Comparison of ENCODE assay signal across 1 mouse cellular context in the genomic region with DNA sequence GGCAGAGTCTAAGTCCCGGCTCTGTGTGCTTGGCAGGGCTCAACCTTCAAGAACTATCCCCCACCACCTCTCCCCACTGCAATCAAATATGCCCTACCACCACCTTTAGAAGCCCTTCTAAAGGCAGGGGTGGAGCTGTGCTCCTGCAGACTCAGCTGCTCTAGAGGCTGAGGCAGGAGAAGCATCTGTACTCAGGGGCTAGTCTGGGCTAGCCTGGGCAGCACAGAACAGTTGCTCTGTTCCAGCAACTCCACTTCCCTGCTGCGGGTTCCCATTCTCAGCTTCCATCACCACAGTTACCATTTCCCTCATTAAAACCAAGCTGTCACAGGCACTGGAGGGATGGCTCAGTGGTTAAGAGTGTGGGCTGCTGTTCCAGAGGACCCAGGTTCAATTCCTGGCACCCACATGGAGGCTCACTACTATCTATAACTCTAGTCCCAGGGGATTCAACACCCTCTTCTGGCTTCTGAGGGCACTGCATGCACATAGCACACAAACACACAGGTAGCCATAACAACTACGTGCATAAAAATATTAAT.
TF ChIP-seq lines count a peak whose summit lies in the region.

No protein-coding gene starts in this region.

TF ChIP-seq in ES-E14, 5 proteins besides CTCF, POLR2A, EP300 and RAD21:
- no peak for TF ChIP-seq HCFC1 (IDR thresholded peaks at IDR 0.05; ENCODE audit: borderline replicate concordance, insufficient read depth, low read length)
- no peak for TF ChIP-seq ZC3H11A (IDR thresholded peaks at IDR 0.05; ENCODE audit: borderline replicate concordance, low read depth, low read length)
- TF ChIP-seq CHD2 (IDR thresholded peaks at IDR 0.05; ENCODE audit: low read depth, low read length) = no peak
- TF ChIP-seq MAFK (IDR thresholded peaks at IDR 0.05; ENCODE audit: insufficient read depth, low read depth, low read length) = no peak
- TF ChIP-seq ZNF384 (IDR thresholded peaks at IDR 0.05; ENCODE audit: low read depth, low read length) = no peak
